Mouse (Mus musculus) stomach, postnatal 0 days (tissue): ENCODE measurements around the gene Skil. TPM values are rescaled to one million over a fixed set of nuclear protein-coding genes. Genes with fewer than 3 reads are reported as not detected.

Experiments used
- ATAC-seq: fragments of 200-750 bp; cut with Nextera tagmentation; 2 replicates; pipeline ENCODE4 v1.8.0; 2017; ENCODE audit not compliant: low FRiP score, low TSS enrichment
- DNase-seq: peaks from one replicate; pipeline ENCODE4 v3.0.0-alpha.2; 2016; ENCODE audit warnings: low spot score
- H3K27ac ChIP-seq: fragments of 300-500 bp; sonication (generic); replicated peaks from 2 replicates; pipeline ENCODE4 v1.5.1; 2014; ENCODE audit warnings: mild to moderate bottlenecking, control low read depth
- H3K27me3 ChIP-seq: fragments of 300-500 bp; sonication (generic); 2 replicates; pipeline ENCODE4 v1.6.1; 2014; ENCODE audit warnings: low read length; ENCODE audit not compliant: control insufficient read depth, insufficient read depth
- H3K36me3 ChIP-seq: fragments of 300-500 bp; sonication (generic); 2 replicates; pipeline ENCODE4 v1.6.1; 2014; ENCODE audit warnings: low read length, mixed read lengths; ENCODE audit not compliant: control insufficient read depth, insufficient read depth
- H3K4me1 ChIP-seq: fragments of 300-500 bp; sonication (generic); replicated peaks from 2 replicates; pipeline ENCODE4 v1.6.1; 2014; ENCODE audit warnings: antibody characterized with exemption; ENCODE audit not compliant: control insufficient read depth, insufficient read depth
- H3K4me2 ChIP-seq: fragments of 300-500 bp; sonication (generic); replicated peaks from 2 replicates; pipeline ENCODE4 v1.6.1; 2014; ENCODE audit warnings: low read depth, mild to moderate bottlenecking, control low read depth, moderate library complexity
- H3K4me3 ChIP-seq: fragments of 300-500 bp; sonication (generic); 2 replicates; pipeline ENCODE4 v1.5.1; 2014; ENCODE audit warnings: low read depth, low read length, control low read depth
- H3K9ac ChIP-seq: fragments of 300-500 bp; sonication (generic); 2 replicates; pipeline ENCODE4 v1.6.1; 2014; ENCODE audit warnings: mild to moderate bottlenecking, low read length, control low read depth, mixed read lengths
- H3K9me3 ChIP-seq: fragments of 300-500 bp; sonication (generic); 2 replicates; pipeline ENCODE4 v1.6.1; 2016; ENCODE audit warnings: low read length; ENCODE audit not compliant: control insufficient read depth
- CTCF ChIP-seq: IDR thresholded peaks from 2 replicates; pipeline ENCODE4 v1.5.1; 2016; ENCODE audit warnings: antibody characterized with exemption, low read depth, mild to moderate bottlenecking, moderate library complexity
- EP300 ChIP-seq: optimal IDR thresholded peaks from 2 replicates; pipeline ENCODE3; 2016; ENCODE audit warnings: antibody characterized with exemption
- WGBS: fragments of 180-500 bp; shearing (Covaris S2); extraction: QIAGEN DNeasy Blood & Tissue Kit; methylation state at CpG from one replicate; pipeline ENCODE4 v1.1.7; 2014; 5-methylcytosine and 5-hydroxymethylcytosine counted together
- polyA plus RNA-seq: library from polyadenylated mRNA; unstranded; fragments of >200 nt; fragmentation: Nextera tagmentation; extraction: Ambion mirVana; gene quantifications from 2 replicates; pipeline ENCODE4 v1.2.1, GENCODE M21; 2015

The Skil gene
- polyA plus RNA-seq, 1 experiment from 2014 or later = 20.8 TPM

DNA sequence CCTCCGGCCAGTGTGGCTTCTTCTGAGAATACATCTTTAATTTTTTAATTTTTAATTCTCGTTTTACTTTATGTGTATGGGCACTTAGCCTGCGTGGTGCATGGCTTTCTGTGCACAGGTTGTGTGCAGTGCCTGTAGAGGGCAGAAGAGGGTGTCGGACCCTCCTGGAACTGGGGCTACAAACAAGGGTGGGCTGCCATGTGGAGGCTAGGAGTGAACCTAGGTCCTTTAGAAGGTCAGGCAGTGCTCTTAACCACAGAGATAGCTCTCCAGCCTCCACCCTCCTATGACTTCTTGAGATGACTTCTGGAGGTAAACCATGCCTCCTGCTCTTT lies 33.1 kb upstream of the Skil start:
- Histone ChIP-seq H3K9ac (no peak overlapping the region), H3K4me2 (no peak overlapping the region), H3K27me3 (no peaks in the 10 kb centered on the region), H3K9me3 (no peaks in the 10 kb centered on the region), H3K27ac (peak overlapping the region; percentile 53), H3K4me1 (no peaks in the 10 kb centered on the region), H3K36me3 (no peaks in the 10 kb centered on the region), H3K4me3 (no peak overlapping the region)
- no peak for TF ChIP-seq EP300
- TF ChIP-seq CTCF = peak; percentile 34; the same call in 1 of the 2 replicates
- ATAC-seq = no peak
- no peak for DNase-seq
- WGBS = 64% methylated on average over 4 of the region's 4 CpGs

DNA sequence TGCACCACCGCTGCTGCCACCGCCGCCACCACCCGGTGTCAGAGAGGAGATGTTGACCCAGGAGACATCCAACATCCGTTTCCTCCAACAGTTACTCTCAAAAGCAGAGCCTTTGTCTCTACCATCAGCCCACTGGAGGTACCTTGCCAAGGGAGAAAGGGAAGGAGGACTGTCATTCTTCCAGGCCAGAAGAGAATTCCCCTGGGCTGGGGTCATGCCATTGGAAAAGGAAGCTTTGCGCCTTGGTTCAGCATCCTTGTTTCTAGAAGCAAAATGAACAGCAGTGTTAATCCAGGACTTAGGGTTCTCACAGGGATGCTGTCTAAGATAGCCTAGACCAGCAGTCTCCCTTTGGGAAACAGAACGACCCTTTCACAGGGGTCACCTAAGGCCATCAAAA lies 32.5 kb upstream of the Skil start:
- Histone ChIP-seq H3K36me3 (no peaks in the 10 kb centered on the region), H3K4me2 (no peak overlapping the region), H3K9me3 (no peaks in the 10 kb centered on the region), H3K9ac (no peak overlapping the region), H3K4me1 (no peaks in the 10 kb centered on the region), H3K27me3 (no peaks in the 10 kb centered on the region), H3K27ac (no peak overlapping the region), H3K4me3 (no peak overlapping the region)
- ATAC-seq = no peak
- WGBS = 79% methylated on average over 7 of the region's 7 CpGs
- DNase-seq = no peak
- TF ChIP-seq CTCF (no peak), EP300 (no peak)

DNA sequence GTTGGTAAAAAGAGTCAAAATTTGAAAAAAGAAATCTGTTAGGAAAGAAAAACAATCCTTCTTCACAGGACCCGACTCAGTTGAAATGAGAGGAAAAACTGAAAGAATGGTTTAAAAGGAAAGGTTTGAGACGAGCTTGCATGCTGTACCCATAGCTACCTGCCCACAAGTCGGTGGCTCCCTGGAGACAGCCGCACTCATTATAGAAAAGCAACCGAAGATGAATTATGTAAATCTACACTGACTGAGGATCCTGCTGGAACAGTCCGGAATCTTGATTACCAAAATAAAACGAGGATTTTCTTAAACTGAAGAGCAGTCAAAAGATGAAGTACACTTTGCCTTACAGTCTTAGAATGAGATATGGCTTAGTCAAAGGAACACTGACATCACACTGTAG lies 26.4 kb upstream of the Skil start:
- no peaks in the 10 kb centered on the region for H3K36me3 ChIP-seq
- ATAC-seq (no peak), DNase-seq (no peak)
- WGBS = 75% methylated on average over 7 of the region's 7 CpGs
- TF ChIP-seq CTCF = no peak
- TF ChIP-seq EP300 = no peak
- H3K4me2 ChIP-seq = no peak overlapping the region
- no peak overlapping the region for H3K9ac ChIP-seq
- no peaks in the 10 kb centered on the region for H3K9me3 ChIP-seq
- no peak overlapping the region for H3K27ac ChIP-seq
- H3K27me3 ChIP-seq = no peaks in the 10 kb centered on the region
- no peaks in the 10 kb centered on the region for H3K4me1 ChIP-seq
- H3K4me3 ChIP-seq = no peak overlapping the region

DNA sequence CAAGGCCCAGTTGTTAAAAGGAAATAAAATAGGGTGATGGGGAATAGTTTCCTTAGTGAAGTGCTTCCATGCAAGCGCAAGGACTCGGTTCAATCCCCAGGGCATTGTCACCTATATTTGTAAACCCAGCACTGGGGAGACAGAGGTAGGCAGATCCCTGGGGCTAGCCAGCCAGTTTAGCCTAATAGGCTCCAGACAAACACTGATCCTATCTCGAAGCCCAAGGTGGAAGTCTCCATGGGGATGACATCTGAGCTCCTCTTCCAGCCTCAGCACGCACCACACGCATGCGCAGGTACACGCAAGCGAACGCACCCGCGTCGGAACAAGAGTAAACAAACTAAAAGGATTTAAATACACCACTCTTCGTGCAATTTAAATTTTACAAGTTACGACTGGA lies 23.1 kb upstream of the Skil start:
- Histone ChIP-seq H3K4me2 (no peak overlapping the region), H3K27ac (no peak overlapping the region), H3K4me1 (no peaks in the 10 kb centered on the region), H3K27me3 (no peaks in the 10 kb centered on the region), H3K9ac (no peak overlapping the region), H3K4me3 (no peak overlapping the region), H3K9me3 (no peaks in the 10 kb centered on the region), H3K36me3 (no peaks in the 10 kb centered on the region)
- TF ChIP-seq CTCF (no peak), EP300 (no peak)
- DNase-seq = no peak
- WGBS = 84% methylated on average over 14 of the region's 14 CpGs
- ATAC-seq = no peak

GRCm38 (mm10) chr3:31075808-31076207 lies 19.1 kb upstream of the Skil start:
- H3K9ac ChIP-seq = no peak overlapping the region
- peak overlapping the region; percentile 46; the same call in 1 of the 2 replicates for H3K27ac ChIP-seq
- TF ChIP-seq CTCF (peak; percentile 33; the same call in 1 of the 2 replicates), EP300 (no peak)
- H3K36me3 ChIP-seq = no peaks in the 10 kb centered on the region
- H3K4me3 ChIP-seq = no peak overlapping the region
- ATAC-seq (peak; percentile 70), DNase-seq (peak; percentile 63)
- H3K27me3 ChIP-seq = no peaks in the 10 kb centered on the region
- H3K9me3 ChIP-seq = no peaks in the 10 kb centered on the region
- H3K4me2 ChIP-seq = no peak overlapping the region
- WGBS = 43% methylated on average over 11 of the region's 11 CpGs
- H3K4me1 ChIP-seq = no peaks in the 10 kb centered on the region

DNA sequence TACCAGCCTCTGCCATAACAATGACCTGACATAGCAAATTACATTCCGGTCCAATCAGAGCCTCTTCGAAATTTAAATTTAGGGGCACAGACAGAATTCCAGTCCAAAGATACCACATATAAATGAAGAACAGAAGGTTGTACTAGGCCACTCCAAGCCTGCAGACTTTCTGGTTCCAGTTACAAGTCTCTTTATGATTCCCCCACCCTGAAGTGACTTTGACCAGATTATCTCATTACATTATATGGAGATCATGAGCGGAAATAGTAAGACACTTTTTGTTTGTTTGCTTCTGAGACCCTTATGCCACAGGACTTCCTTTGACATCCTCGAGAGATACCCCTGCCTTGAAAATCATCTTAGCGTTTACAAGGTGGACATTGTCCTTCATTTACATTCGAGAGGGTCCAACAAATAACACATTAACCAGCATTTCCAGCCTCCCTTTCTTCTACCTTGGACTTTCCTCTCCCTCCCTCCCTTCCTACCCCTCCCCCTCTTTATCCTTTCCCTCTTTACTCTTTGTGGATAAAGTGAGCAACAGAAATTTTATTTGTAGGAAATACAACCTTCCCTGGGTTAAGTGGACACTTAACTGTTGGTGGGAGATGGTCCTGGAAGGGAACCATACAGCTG lies 17.7 kb upstream of the Skil start:
- H3K27ac ChIP-seq = no peak overlapping the region

More for the DNA sequence above, 17.7 kb upstream of the Skil start:
- Histone ChIP-seq H3K36me3 (no peaks in the 10 kb centered on the region), H3K9me3 (no peaks in the 10 kb centered on the region), H3K4me1 (no peaks in the 10 kb centered on the region), H3K9ac (no peak overlapping the region), H3K4me3 (no peak overlapping the region), H3K27me3 (no peaks in the 10 kb centered on the region), H3K4me2 (no peak overlapping the region)
- no peak for ATAC-seq
- DNase-seq = no peak
- TF ChIP-seq CTCF (no peak), EP300 (no peak)
- WGBS = 86% methylated on average over 6 of the region's 6 CpGs
